Mouse (Mus musculus) central nervous system, embryonic 14 days (tissue): ENCODE measurements around the gene Sgcg. TPM values are rescaled to one million over a fixed set of nuclear protein-coding genes. Genes with fewer than 3 reads are reported as not detected.

Source experiments
- polyA plus RNA-seq: library from polyadenylated mRNA; depleted of rRNA; stranded (reverse); fragments of >200 nt; gene quantifications from 2 replicates; pipeline ENCODE4 v1.2.3, GENCODE M21; 2012; rRNA removed

Sgcg gene
- polyA plus RNA-seq, result 0.01 and 1.3 TPM in 2 replicates

GRCm38 (mm10) chr14:61258352-61258751, at the start of gene Sgcg:
TSS of gene Sgcg (minus strand) at chr14:61258490.

Other genes with a start within 250 kb of the Sgcg start
- gene Tnfrsf19, start 212.0 kb downstream of the Sgcg start, polyA plus RNA-seq, result 37.4 and 45.2 TPM in 2 replicates
- 10.0 and 11.6 TPM in 2 replicates for gene Sacs, start 120.0 kb downstream of the Sgcg start, polyA plus RNA-seq
- gene Arl11, start 51.3 kb upstream of the Sgcg start, polyA plus RNA-seq, result 0.48 and 0.68 TPM in 2 replicates
- gene Ebpl, start 101.9 kb upstream of the Sgcg start, polyA plus RNA-seq, result 4.1 and 4.7 TPM in 2 replicates
- 44.6 and 51.4 TPM in 2 replicates for gene Kpna3, start 181.4 kb upstream of the Sgcg start, polyA plus RNA-seq